Mouse (Mus musculus) hindbrain, embryonic 10.5 days (tissue): ENCODE data around the gene Adam1a. TPM values are rescaled to one million over a fixed set of nuclear protein-coding genes. Genes with fewer than 3 reads are reported as not detected.
"Not testable (repeated sequence)": the region's sequence is repeated elsewhere in the genome, so short reads cannot be mapped to it uniquely, and the experiment has no call there.

Experiments used
- DNase-seq: peaks from one replicate; pipeline ENCODE4 v3.0.0-alpha.2; 2017; ENCODE audit warnings: low spot score
- H3K27ac ChIP-seq: fragments of 300-500 bp; sonication (generic); 2 replicates; pipeline ENCODE4 v1.5.1; 2016; ENCODE audit warnings: mild to moderate bottlenecking, moderate library complexity
- H3K27me3 ChIP-seq: fragments of 300-500 bp; sonication (generic); 2 replicates; pipeline ENCODE4 v1.6.1; 2016; ENCODE audit warnings: mild to moderate bottlenecking; ENCODE audit not compliant: poor library complexity, insufficient read depth, severe bottlenecking
- H3K36me3 ChIP-seq: fragments of 300-500 bp; sonication (generic); 2 replicates; pipeline ENCODE4 v1.6.1; 2016; ENCODE audit warnings: mild to moderate bottlenecking, moderate library complexity
- H3K4me1 ChIP-seq: fragments of 300-500 bp; sonication (generic); replicated peaks from 2 replicates; pipeline ENCODE4 v1.6.1; 2016; ENCODE audit warnings: mild to moderate bottlenecking
- H3K4me3 ChIP-seq: fragments of 300-500 bp; sonication (generic); 2 replicates; pipeline ENCODE4 v1.5.1; 2016; ENCODE audit warnings: mild to moderate bottlenecking, moderate library complexity
- H3K9me3 ChIP-seq: fragments of 300-500 bp; sonication (generic); 2 replicates; pipeline ENCODE4 v1.6.1; 2016; ENCODE audit warnings: mild to moderate bottlenecking, moderate library complexity
- WGBS: fragments of 180-500 bp; shearing (Covaris S2); methylation state at CpG from one replicate; pipeline ENCODE4 v1.1.7; 2016; 5-methylcytosine and 5-hydroxymethylcytosine counted together
- polyA plus RNA-seq: library from polyadenylated mRNA; unstranded; fragments of >200 nt; fragmentation: Nextera tagmentation; extraction: Ambion mirVana; gene quantifications from 2 replicates; pipeline ENCODE4 v1.2.1, GENCODE M21; 2016

Adam1a gene
- polyA plus RNA-seq, 1 experiment from 2014 or later, result 2.2 TPM

GRCm38 (mm10) chr5:121545793-121546529, 679 bp upstream of the Adam1a start, which contains the start of gene Mapkapk5:
Gene Mapkapk5 (minus strand): TSS chr5:121545905.
- Histone ChIP-seq H3K4me3 (peak within 1 kb of the TSS; percentile 100), H3K9me3 (no peaks in the 10 kb centered on the region), H3K4me1 (peaks cover 29% of the 10 kb centered on the region), H3K27ac (peak within 1 kb of the TSS; percentile 99), H3K36me3 (no peaks in the 10 kb centered on the region), H3K27me3 (no peaks in the 10 kb centered on the region)
- DNase-seq, result peak; percentile 98
- 2% methylated on average over 55 of the region's 55 CpGs for WGBS

GRCm38 (mm10) chr5:121543370-121543769, 1.9 kb downstream of the Adam1a start:
- H3K27ac ChIP-seq, result no peak overlapping the region
- no peak for DNase-seq
- H3K36me3 ChIP-seq, result peaks cover 21% of the 10 kb centered on the region
- no peaks in the 10 kb centered on the region for H3K27me3 ChIP-seq
- H3K4me1 ChIP-seq, result peaks cover 29% of the 10 kb centered on the region
- H3K9me3 ChIP-seq, result no peaks in the 10 kb centered on the region
- no peak overlapping the region for H3K4me3 ChIP-seq
- 88% methylated on average over 3 of the region's 3 CpGs for WGBS

- Histone ChIP-seq H3K9me3 (no peaks in the 10 kb centered on the region), H3K27ac (no peak overlapping the region), H3K27me3 (no peaks in the 10 kb centered on the region), H3K36me3 (peaks cover 42% of the 10 kb centered on the region), H3K4me1 (peaks cover 34% of the 10 kb centered on the region), H3K4me3 (no peak overlapping the region)
- DNase-seq, result no peak
- 93% methylated on average over 7 of the region's 7 CpGs for WGBS
Observed at GRCm38 (mm10) chr5:121541235-121541634, 4.0 kb downstream of the Adam1a start.

GRCm38 (mm10) chr5:121540066-121540465, 5.2 kb downstream of the Adam1a start:
- no peak for DNase-seq
- Histone ChIP-seq H3K36me3 (peaks cover 54% of the 10 kb centered on the region), H3K27ac (no peak overlapping the region), H3K27me3 (no peaks in the 10 kb centered on the region), H3K9me3 (no peaks in the 10 kb centered on the region), H3K4me3 (no peak overlapping the region), H3K4me1 (peaks cover 33% of the 10 kb centered on the region)
- WGBS, result 94% methylated on average over 5 of the region's 5 CpGs

- peaks cover 77% of the 10 kb centered on the region for H3K36me3 ChIP-seq
- no peak overlapping the region for H3K27ac ChIP-seq
- no peaks in the 10 kb centered on the region for H3K9me3 ChIP-seq
- H3K4me1 ChIP-seq, result peaks cover 14% of the 10 kb centered on the region
- DNase-seq, result no peak
- H3K4me3 ChIP-seq, result no peak overlapping the region
- no peaks in the 10 kb centered on the region for H3K27me3 ChIP-seq
- WGBS, result 85% methylated on average over 2 of the region's 2 CpGs
Observed at GRCm38 (mm10) chr5:121537588-121537987, 7.7 kb downstream of the Adam1a start.

GRCm38 (mm10) chr5:121536921-121537555, 8.2 kb downstream of the Adam1a start:
- no peaks in the 10 kb centered on the region for H3K9me3 ChIP-seq
- no peak overlapping the region for H3K27ac ChIP-seq
- DNase-seq, result no peak
- no peak overlapping the region for H3K4me3 ChIP-seq
- H3K27me3 ChIP-seq, result no peaks in the 10 kb centered on the region
- peaks cover 11% of the 10 kb centered on the region for H3K4me1 ChIP-seq
- 65% methylated on average over 7 of the region's 7 CpGs for WGBS
- peaks cover 82% of the 10 kb centered on the region for H3K36me3 ChIP-seq

- 95% methylated on average over 3 of the region's 3 CpGs for WGBS
- Histone ChIP-seq H3K27me3 (no peaks in the 10 kb centered on the region), H3K9me3 (no peaks in the 10 kb centered on the region), H3K27ac (no peak overlapping the region), H3K36me3 (peaks cover 94% of the 10 kb centered on the region), H3K4me1 (peaks cover 11% of the 10 kb centered on the region), H3K4me3 (no peak overlapping the region)
- no peak for DNase-seq
Observed at GRCm38 (mm10) chr5:121535116-121535515, 10.2 kb downstream of the Adam1a start.

- Histone ChIP-seq H3K27me3 (no peaks in the 10 kb centered on the region), H3K4me1 (peaks cover 11% of the 10 kb centered on the region), H3K4me3 (no peak overlapping the region), H3K36me3 (peaks cover 97% of the 10 kb centered on the region), H3K27ac (no peak overlapping the region), H3K9me3 (no peaks in the 10 kb centered on the region)
- 93% methylated on average over 5 of the region's 5 CpGs for WGBS
- DNase-seq, result no peak
Observed at GRCm38 (mm10) chr5:121534521-121534920, 10.8 kb downstream of the Adam1a start.

GRCm38 (mm10) chr5:121526961-121527360, 18.3 kb downstream of the Adam1a start:
- H3K4me3 ChIP-seq, result no peak overlapping the region
- DNase-seq, result peak; percentile 12
- H3K36me3 ChIP-seq, result peaks cover 92% of the 10 kb centered on the region
- H3K27ac ChIP-seq, result no peak overlapping the region
- 72% methylated on average over 8 of the region's 8 CpGs for WGBS
- H3K27me3 ChIP-seq, result no peaks in the 10 kb centered on the region
- no peaks in the 10 kb centered on the region for H3K9me3 ChIP-seq
- H3K4me1 ChIP-seq, result no peaks in the 10 kb centered on the region

- WGBS, result 85% methylated on average over 7 of the region's 7 CpGs
- DNase-seq, result no peak
- Histone ChIP-seq H3K9me3 (no peaks in the 10 kb centered on the region), H3K27me3 (no peaks in the 10 kb centered on the region), H3K36me3 (peaks cover 92% of the 10 kb centered on the region), H3K4me3 (no peak overlapping the region), H3K27ac (no peak overlapping the region), H3K4me1 (no peaks in the 10 kb centered on the region)
Observed at GRCm38 (mm10) chr5:121526526-121526925, 18.8 kb downstream of the Adam1a start.

- Histone ChIP-seq H3K9me3 (no peaks in the 10 kb centered on the region), H3K27me3 (no peaks in the 10 kb centered on the region), H3K4me3 (no peak overlapping the region), H3K36me3 (peaks cover 92% of the 10 kb centered on the region), H3K27ac (no peak overlapping the region), H3K4me1 (no peaks in the 10 kb centered on the region)
- WGBS, result 87% methylated on average over 14 of the region's 14 CpGs
- DNase-seq, result no peak
Observed at GRCm38 (mm10) chr5:121525774-121526450, 19.4 kb downstream of the Adam1a start.

- not testable (repeated sequence) for H3K27me3 ChIP-seq, H3K4me3 ChIP-seq, DNase-seq, H3K9me3 ChIP-seq, H3K27ac ChIP-seq, H3K4me1 ChIP-seq
- H3K36me3 ChIP-seq, result peaks cover 66% of the 10 kb centered on the region
- WGBS, result 91% methylated on average over 11 of the region's 17 CpGs
Observed at GRCm38 (mm10) chr5:121519758-121520157, 25.5 kb downstream of the Adam1a start.

GRCm38 (mm10) chr5:121518983-121519382, 26.3 kb downstream of the Adam1a start:
- WGBS, result 95% methylated on average over 9 of the region's 9 CpGs
- H3K4me3 ChIP-seq, result no peak overlapping the region
- peaks cover 58% of the 10 kb centered on the region for H3K36me3 ChIP-seq

More at GRCm38 (mm10) chr5:121518983-121519382, 26.3 kb downstream of the Adam1a start:
- H3K9me3 ChIP-seq, result no peaks in the 10 kb centered on the region
- DNase-seq, result no peak
- no peaks in the 10 kb centered on the region for H3K4me1 ChIP-seq
- H3K27ac ChIP-seq, result no peak overlapping the region
- no peaks in the 10 kb centered on the region for H3K27me3 ChIP-seq
